Mouse (Mus musculus): ENCODE measurements around the gene Zbtb40.

GRCm38 (mm10) chr4:137071204-137071603 lies 22.6 kb upstream of the Zbtb40 start:
- TF ChIP-seq CTCF (conservative IDR thresholded peaks at IDR 0.05; ENCODE audit: insufficient read depth, insufficient read length, low read depth, low read length) (no peak), POLR2A (IDR thresholded peaks at IDR 0.05; ENCODE audit: low read depth, low read length) (no peak)

Data from kidney, adult 2 months (tissue).